Mouse (Mus musculus) liver, embryonic 14.5 days (tissue): ENCODE data around the gene Map4k1. TPM values are rescaled to one million over a fixed set of nuclear protein-coding genes. Genes with fewer than 3 reads are reported as not detected.

Source experiments
- ATAC-seq: fragments of 200-750 bp; cut with Nextera tagmentation; 2 replicates; pipeline ENCODE4 v1.8.0; 2017; ENCODE audit warnings: moderate number of reproducible peaks, mild to moderate bottlenecking, moderate library complexity; ENCODE audit not compliant: insufficient read depth
- DNase-seq, 3 experiments: peaks; one replicate each; pipeline ENCODE4 v3.0.0-alpha.2; 2012 to 2013; ENCODE audit warnings: low read depth in 3 of 3, low spot score in 3 of 3
- H3K27ac ChIP-seq: fragments of 300-500 bp; sonication (generic); 2 replicates; pipeline ENCODE4 v1.5.1; 2014; ENCODE audit warnings: moderate library complexity, mild to moderate bottlenecking, control low read depth, inconsistent platforms
- H3K27me3 ChIP-seq: fragments of 300-500 bp; sonication (generic); 2 replicates; pipeline ENCODE4 v1.6.1; 2014; ENCODE audit warnings: mild to moderate bottlenecking, low read length, moderate library complexity; ENCODE audit not compliant: control insufficient read depth, insufficient read depth
- H3K36me3 ChIP-seq: fragments of 300-500 bp; sonication (generic); replicated peaks from 2 replicates; pipeline ENCODE4 v1.6.1; 2014; ENCODE audit warnings: low read depth; ENCODE audit not compliant: control insufficient read depth, insufficient read depth
- H3K4me1 ChIP-seq, 2 experiments: fragments of 200-500 bp in 1 of 2; fragments of 300-500 bp in 1 of 2; sonication (generic) in 1 of 2; replicated peaks; 2 replicates each; pipeline ENCODE4 v1.6.1; 2012 to 2014; ENCODE audit warnings: antibody characterized with exemption in 1 of 2, inconsistent platforms in 1 of 2, low read length in 1 of 2; ENCODE audit not compliant: control insufficient read depth in 2 of 2, insufficient read depth in 2 of 2
- H3K4me2 ChIP-seq: fragments of 300-500 bp; sonication (generic); 2 replicates; pipeline ENCODE4 v1.6.1; 2014; ENCODE audit warnings: low read depth, mild to moderate bottlenecking, control low read depth, moderate library complexity
- H3K4me3 ChIP-seq, 2 experiments: fragments of 200-500 bp in 1 of 2; fragments of 300-500 bp in 1 of 2; sonication (generic) in 1 of 2; 2 replicates each; pipeline ENCODE4 v1.5.1; 2012 to 2014; ENCODE audit warnings: low read depth in 2 of 2, low read length in 2 of 2, mild to moderate bottlenecking in 2 of 2, control low read depth in 1 of 2, inconsistent platforms in 1 of 2, moderate library complexity in 1 of 2; ENCODE audit not compliant: insufficient read depth in 1 of 2
- H3K9ac ChIP-seq: fragments of 300-500 bp; sonication (generic); replicated peaks from 2 replicates; pipeline ENCODE4 v1.6.1; 2014; ENCODE audit warnings: mild to moderate bottlenecking, control low read depth, moderate library complexity
- H3K9me3 ChIP-seq: fragments of 300-500 bp; sonication (generic); 2 replicates; pipeline ENCODE4 v1.6.1; 2016; ENCODE audit warnings: low read length, mixed read lengths; ENCODE audit not compliant: control insufficient read depth
- CTCF ChIP-seq: IDR thresholded peaks from 2 replicates; pipeline ENCODE4 v1.5.1; 2016; ENCODE audit warnings: antibody characterized with exemption, low read depth, control low read depth
- EP300 ChIP-seq: IDR thresholded peaks from 2 replicates; pipeline ENCODE4 v1.6.1; 2016; ENCODE audit warnings: antibody characterized with exemption, low read depth
- WGBS: fragments of 180-500 bp; shearing (Covaris S2); extraction: QIAGEN DNeasy Blood & Tissue Kit; methylation state at CpG from one replicate; pipeline ENCODE4 v1.1.7; 2014; ENCODE audit not compliant: insufficient replicate concordance; 5-methylcytosine and 5-hydroxymethylcytosine counted together
- polyA plus RNA-seq, 2 experiments: library from polyadenylated mRNA; depleted of rRNA in 1 of 2; stranded (reverse) in 1 of 2; unstranded in 1 of 2; fragments of >200 nt; fragmentation: Nextera tagmentation in 1 of 2; extraction: Ambion mirVana in 1 of 2; gene quantifications; 2 replicates each; pipeline versions ENCODE4 v1.2.1 to v1.2.3; 2012 to 2014

Map4k1 gene
- polyA plus RNA-seq, 2 experiments: 16.7 to 24.9 TPM

DNA sequence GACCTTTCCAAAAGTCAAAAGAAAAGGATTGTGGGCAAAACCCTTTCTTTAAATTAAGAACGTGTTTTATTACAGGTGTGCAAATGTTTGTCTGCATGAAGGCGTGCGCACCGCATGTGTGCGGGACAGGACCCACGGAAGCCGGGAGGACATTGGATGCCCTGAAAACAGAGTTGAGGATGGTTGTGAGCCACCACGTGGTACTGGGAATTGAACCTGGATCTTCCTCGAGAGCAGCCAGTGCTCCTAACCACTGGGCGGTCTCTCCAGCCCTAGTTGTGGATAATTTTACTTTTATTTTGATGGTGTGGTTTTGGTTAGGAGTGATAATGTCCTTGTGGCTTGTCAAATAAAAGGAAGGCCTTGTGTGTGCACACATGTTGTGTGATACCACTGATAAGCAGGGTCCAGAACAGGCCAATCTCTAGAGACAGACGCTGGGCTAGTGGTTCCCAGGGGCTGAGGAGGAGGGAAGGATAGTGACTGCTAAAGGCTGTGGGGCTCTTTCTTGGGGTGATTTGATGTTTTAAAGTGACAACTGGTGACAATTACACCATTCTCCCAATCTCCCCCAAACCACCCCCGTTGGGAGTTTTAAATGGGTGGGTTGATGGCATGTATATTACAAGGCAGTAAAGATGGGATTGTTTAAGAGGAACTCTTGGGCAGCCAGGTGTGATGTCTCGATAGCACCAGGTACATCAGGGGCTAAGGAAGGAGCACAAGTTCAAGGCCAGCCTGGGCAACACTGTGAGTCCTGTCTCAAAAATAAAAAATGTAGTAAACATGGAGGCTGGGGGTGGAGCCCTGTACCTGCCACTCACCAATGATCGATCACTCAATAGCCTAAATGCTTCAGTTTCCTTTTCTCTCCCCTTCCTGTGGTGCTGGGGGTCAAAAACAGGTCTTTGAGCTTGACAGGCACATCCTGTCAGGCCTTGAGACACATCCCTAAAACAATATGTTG, 48.1 kb downstream of the Map4k1 start:
- TF ChIP-seq EP300 (peak; percentile 97), CTCF (no peak)
- no peak overlapping the region for H3K4me3 ChIP-seq
- no peaks in the 10 kb centered on the region for H3K36me3 ChIP-seq
- peak; percentile 99 for ATAC-seq
- DNase-seq: peak; percentile 79 to 81 (median 81)
- peak overlapping the region; percentile 0 for H3K4me2 ChIP-seq
- 31% methylated on average over 14 of the region's 14 CpGs for WGBS
- peaks cover 20 to 26% of the 10 kb centered on the region in 2 experiments for H3K4me1 ChIP-seq
- peak overlapping the region; percentile 48 for H3K9ac ChIP-seq
- H3K27ac ChIP-seq: peak overlapping the region; percentile 92
- no peaks in the 10 kb centered on the region for H3K9me3 ChIP-seq
- no peaks in the 10 kb centered on the region for H3K27me3 ChIP-seq

DNA sequence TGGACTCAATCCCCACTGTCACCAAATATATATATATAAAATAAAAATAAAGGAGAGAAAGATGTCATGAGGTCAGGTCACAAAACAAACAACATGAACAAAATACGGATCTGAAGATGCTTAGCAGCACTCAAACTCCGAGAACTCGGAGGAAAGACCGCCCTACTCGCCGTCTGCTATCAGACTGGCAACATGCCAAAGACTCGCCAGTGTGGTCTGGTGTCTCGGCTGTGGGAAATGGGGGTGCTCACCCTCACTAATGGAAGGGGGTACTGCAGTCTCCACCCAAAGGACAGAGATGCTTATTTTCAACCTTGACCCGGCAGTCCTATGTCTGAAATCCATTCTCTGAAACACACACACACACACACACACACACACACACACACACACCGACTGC, 49.8 kb downstream of the Map4k1 start:
- Histone ChIP-seq H3K36me3 (no peaks in the 10 kb centered on the region), H3K4me3 (no peak overlapping the region), H3K27me3 (no peaks in the 10 kb centered on the region), H3K9me3 (no peaks in the 10 kb centered on the region), H3K4me2 (no peak overlapping the region), H3K9ac (no peak overlapping the region), H3K4me1 (peaks cover 16 to 26% of the 10 kb centered on the region in 2 experiments), H3K27ac (no peak overlapping the region)
- WGBS: 61% methylated on average over 10 of the region's 10 CpGs
- ATAC-seq: no peak
- TF ChIP-seq EP300 (no peak), CTCF (no peak)
- no peak for DNase-seq

DNA sequence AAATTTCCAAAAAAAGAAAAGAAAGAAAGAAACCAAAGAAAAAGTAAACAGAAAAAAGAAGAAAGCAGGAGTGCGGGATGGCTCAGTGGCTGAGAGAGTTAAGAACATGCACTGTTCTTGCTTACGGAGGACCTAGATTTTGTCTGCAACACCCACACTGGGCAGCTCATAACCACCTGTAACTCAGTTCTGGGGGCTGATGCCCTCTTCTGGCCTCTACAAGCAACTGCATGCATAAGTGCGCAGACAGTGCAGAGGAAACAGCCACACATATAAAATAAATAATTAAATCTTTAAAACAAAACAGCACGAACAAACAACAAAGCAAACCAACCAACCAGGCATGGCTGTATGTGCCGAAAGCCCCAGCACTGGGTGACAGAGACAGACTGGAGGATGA, 50.8 kb downstream of the Map4k1 start:
- TF ChIP-seq CTCF (peak; percentile 74), EP300 (no peak)
- Histone ChIP-seq H3K27me3 (no peaks in the 10 kb centered on the region), H3K9me3 (no peaks in the 10 kb centered on the region), H3K9ac (no peak overlapping the region), H3K4me3 (no peak overlapping the region), H3K4me2 (no peak overlapping the region), H3K36me3 (no peaks in the 10 kb centered on the region), H3K4me1 (peaks cover 16 to 26% of the 10 kb centered on the region in 2 experiments), H3K27ac (no peak overlapping the region)
- DNase-seq (no peak), ATAC-seq (no peak)
- 78% methylated on average over 5 of the region's 5 CpGs for WGBS

DNA sequence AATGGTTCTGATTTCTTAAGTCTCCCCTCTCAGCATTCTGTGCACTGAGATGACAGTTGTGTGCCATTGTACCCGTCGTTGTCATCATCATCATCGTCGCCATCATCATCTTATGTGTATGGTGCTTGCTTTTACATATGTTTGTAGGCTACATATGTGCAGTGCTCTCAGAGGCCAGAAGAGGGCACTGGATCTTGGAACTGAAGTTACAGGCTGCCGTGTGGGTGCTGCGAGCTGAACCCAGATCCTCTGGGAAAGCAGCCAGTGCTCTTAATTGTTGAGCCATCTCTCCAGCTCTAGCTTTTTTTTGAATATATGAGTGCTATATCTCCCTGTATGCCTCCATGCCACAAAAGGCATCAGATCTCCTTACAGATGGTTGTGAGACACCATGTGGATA, 55.4 kb downstream of the Map4k1 start:
- Histone ChIP-seq H3K27me3 (no peaks in the 10 kb centered on the region), H3K9me3 (no peaks in the 10 kb centered on the region), H3K4me3 (no peak overlapping the region), H3K9ac (no peak overlapping the region), H3K27ac (no peak overlapping the region), H3K36me3 (no peaks in the 10 kb centered on the region), H3K4me2 (no peak overlapping the region), H3K4me1 (peaks cover 3 to 5% of the 10 kb centered on the region in 2 experiments; a peak in 3 of 4 replicates)
- ATAC-seq: no peak
- no peak for TF ChIP-seq EP300
- TF ChIP-seq CTCF: peak; percentile 52
- 63% methylated on average over 6 of the region's 6 CpGs for WGBS
- DNase-seq: no peak

DNA sequence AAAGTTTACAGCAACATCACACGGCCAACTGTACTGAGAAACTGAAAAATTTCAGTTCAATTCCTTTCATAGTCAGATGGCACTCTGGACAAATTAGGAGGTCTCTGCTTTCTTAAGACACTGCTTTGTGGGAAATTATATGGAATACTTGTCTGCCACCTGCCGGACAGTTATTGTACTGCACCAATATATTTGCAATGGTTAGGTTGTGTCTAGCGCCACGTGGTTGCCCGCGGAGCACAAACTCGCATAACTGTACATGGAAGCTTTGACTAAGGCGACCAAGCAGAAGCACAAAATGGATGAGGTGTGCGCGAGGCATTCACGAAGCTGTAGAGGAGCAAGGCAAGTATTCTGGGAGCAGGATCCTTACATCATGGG, 57.7 kb downstream of the Map4k1 start:
- Histone ChIP-seq H3K27me3 (no peaks in the 10 kb centered on the region), H3K9ac (peak overlapping the region; percentile 62), H3K4me3 (peak overlapping the region; percentile 54 to 76), H3K9me3 (no peaks in the 10 kb centered on the region), H3K4me1 (peaks cover 3 to 8% of the 10 kb centered on the region in 2 experiments), H3K27ac (no peak overlapping the region), H3K36me3 (no peaks in the 10 kb centered on the region), H3K4me2 (peak overlapping the region; percentile 79)
- DNase-seq: peak; percentile 78 to 84 (median 80)
- under 1% methylated on average over 11 of the region's 11 CpGs for WGBS
- peak; percentile 65 for ATAC-seq
- peak; percentile 88 for TF ChIP-seq CTCF
- no peak for TF ChIP-seq EP300
